Mouse (Mus musculus): ENCODE measurements at regions not wholly inside any gene's neighbourhood (a gene's known extent, or its start where the extent isn't known, plus 50 kb on each side); places are given as distances from the start of the nearest gene placed in this dataset.

DNA sequence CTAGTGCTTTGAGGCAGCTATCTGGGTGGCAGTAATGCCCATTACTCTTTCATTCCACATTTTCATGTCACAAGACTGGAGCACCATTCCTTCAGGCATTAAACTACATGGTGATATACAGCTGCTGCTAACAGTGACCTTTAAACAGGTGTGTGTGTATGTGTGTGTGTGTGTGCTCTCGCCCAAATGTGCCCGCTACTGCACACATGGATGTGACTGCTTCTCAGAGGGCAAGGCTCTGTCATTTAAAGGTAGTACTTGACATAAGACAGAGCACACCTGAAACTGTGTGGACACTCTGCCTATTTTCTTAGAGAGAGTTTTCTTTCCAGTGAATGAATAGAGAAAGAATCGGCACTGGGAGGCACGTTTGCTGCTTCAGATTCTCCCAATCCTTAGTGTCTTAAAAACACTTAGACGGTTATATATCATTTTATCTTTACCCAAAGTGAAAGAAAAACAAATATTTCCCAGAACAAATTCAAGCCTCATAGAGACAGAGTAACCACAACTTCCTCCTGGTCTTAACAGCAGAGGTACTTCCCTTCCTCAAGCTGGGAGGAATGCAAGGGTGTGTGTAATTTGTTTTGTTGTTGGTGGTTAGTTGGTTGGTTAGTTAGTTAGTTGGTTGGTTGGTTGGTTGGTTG lies 185.3 kb upstream of the Tusc1 start (continued):
- peak; percentile 49; the same call in 1 of the 2 replicates for TF ChIP-seq TBP (IDR thresholded peaks at IDR 0.05; ENCODE audit: low read depth, low read length)
- TF ChIP-seq GABPA (IDR thresholded peaks at IDR 0.05; ENCODE audit: low read depth, low read length) = no peak
- peak; percentile 62 for TF ChIP-seq SIN3A (IDR thresholded peaks at IDR 0.05; ENCODE audit: low read length)

GRCm38 (mm10) chr4:93518925-93519324 lies 183.6 kb upstream of the Tusc1 start:
- Histone ChIP-seq H3K4me3 (ENCODE audit: control insufficient read depth in 1 of 2, insufficient read depth in 1 of 2, low read depth in 2 of 2, low read length in 2 of 2) (no peak overlapping the region), H3K9me3 (replicated peaks; ENCODE audit: insufficient read depth, low read length) (no peaks in the 10 kb centered on the region), H3K27me3 (ENCODE audit: control insufficient read depth in 1 of 2, insufficient read depth in 2 of 2, low read length in 2 of 2) (no peaks in the 10 kb centered on the region), H3K27ac (ENCODE audit: control insufficient read depth, low read depth, low read length) (no peak overlapping the region), H3K36me3 (ENCODE audit: control insufficient read depth in 1 of 2, insufficient read depth in 2 of 2, low read length in 2 of 2) (peaks cover 0 to 32% of the 10 kb centered on the region in 2 experiments; a peak in 2 of 4 replicates), H3K79me2 (ENCODE audit: control insufficient read depth, insufficient read depth, low read length, poor library complexity) (no peaks in the 10 kb centered on the region), H3K9ac (ENCODE audit: control insufficient read depth, low read depth, low read length, poor library complexity, severe bottlenecking) (no peak overlapping the region), H3K4me1 (ENCODE audit: control insufficient read depth in 1 of 2, insufficient read depth in 2 of 2, low read length in 2 of 2) (peaks cover 8 to 17% of the 10 kb centered on the region in 2 experiments)
- no peak for TF ChIP-seq CHD2 (IDR thresholded peaks at IDR 0.05; ENCODE audit: low read length)
- no peak for TF ChIP-seq ETS1 (IDR thresholded peaks at IDR 0.05; ENCODE audit: low read depth, low read length)
- TF ChIP-seq USF2 (IDR thresholded peaks at IDR 0.05; ENCODE audit: borderline replicate concordance in 1 of 2, insufficient read depth in 1 of 2, low read depth in 1 of 2, low read length in 2 of 2) = no peak
- TF ChIP-seq MAX (IDR thresholded peaks at IDR 0.05; ENCODE audit: low read length) = no peak
- no peak for TF ChIP-seq POLR2A (IDR thresholded peaks at IDR 0.05; ENCODE audit: control insufficient read depth in 1 of 2, insufficient read depth in 1 of 2, low read depth in 1 of 2, low read length in 2 of 2, poor library complexity in 1 of 2)
- TF ChIP-seq NELFE (IDR thresholded peaks at IDR 0.05; ENCODE audit: low read depth, low read length) = no peak
- no peak for TF ChIP-seq TCF12 (IDR thresholded peaks at IDR 0.05; ENCODE audit: low read depth, low read length)
- TF ChIP-seq HCFC1 (IDR thresholded peaks at IDR 0.05; ENCODE audit: low read depth, low read length) = no peak
- no peak for TF ChIP-seq JUND (IDR thresholded peaks at IDR 0.05; ENCODE audit: low read depth, low read length)
- TF ChIP-seq E2F4 (IDR thresholded peaks at IDR 0.05; ENCODE audit: borderline replicate concordance, low read depth, low read length) = no peak
- no peak for TF ChIP-seq SMC3 (IDR thresholded peaks at IDR 0.05; ENCODE audit: low read depth, low read length)
- no peak for TF ChIP-seq BHLHE40 (IDR thresholded peaks at IDR 0.05; ENCODE audit: borderline replicate concordance, low read depth, low read length)
- no peak for TF ChIP-seq GATA1 (IDR thresholded peaks at IDR 0.05; ENCODE audit: low read depth, low read length)
- no peak for DNase-seq (ENCODE audit: low read depth, low spot score)

DNA sequence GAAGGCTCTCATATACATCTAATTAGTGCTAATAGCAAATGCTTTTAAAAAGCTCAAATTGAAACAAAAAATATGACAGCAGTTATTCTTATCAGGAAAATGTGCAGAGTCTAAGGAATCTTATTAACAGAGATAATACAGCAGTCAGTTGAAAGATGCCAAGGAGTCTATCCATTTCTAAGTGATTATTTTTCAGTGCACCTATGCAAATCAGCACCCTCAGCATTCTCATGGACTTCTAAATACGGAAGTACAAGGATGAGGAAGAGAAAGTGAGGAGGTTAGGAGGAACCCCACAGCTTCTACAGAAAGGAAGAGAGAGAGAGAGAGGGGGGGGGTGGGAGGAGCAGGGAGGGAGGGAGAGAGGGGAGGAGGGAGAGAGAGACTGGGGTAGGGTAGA lies 175.5 kb upstream of the Tusc1 start:
- no peak overlapping the region for H3K9ac ChIP-seq (ENCODE audit: control insufficient read depth, low read depth, low read length, poor library complexity, severe bottlenecking)
- H3K9me3 ChIP-seq (replicated peaks; ENCODE audit: insufficient read depth, low read length) = no peaks in the 10 kb centered on the region
- H3K27ac ChIP-seq (ENCODE audit: control insufficient read depth, low read depth, low read length) = no peak overlapping the region
- H3K36me3 ChIP-seq (ENCODE audit: control insufficient read depth in 1 of 2, insufficient read depth in 2 of 2, low read length in 2 of 2) = peaks cover 0 to 19% of the 10 kb centered on the region in 2 experiments; a peak in 2 of 4 replicates
- H3K27me3 ChIP-seq (ENCODE audit: control insufficient read depth in 1 of 2, insufficient read depth in 2 of 2, low read length in 2 of 2) = no peaks in the 10 kb centered on the region
- peaks cover 2 to 5% of the 10 kb centered on the region in 2 experiments for H3K4me1 ChIP-seq (ENCODE audit: control insufficient read depth in 1 of 2, insufficient read depth in 2 of 2, low read length in 2 of 2)
- no peak overlapping the region for H3K4me3 ChIP-seq (ENCODE audit: control insufficient read depth in 1 of 2, insufficient read depth in 1 of 2, low read depth in 2 of 2, low read length in 2 of 2)
- peak; percentile 71 for DNase-seq (ENCODE audit: low read depth, low spot score)
- H3K79me2 ChIP-seq (ENCODE audit: control insufficient read depth, insufficient read depth, low read length, poor library complexity) = no peaks in the 10 kb centered on the region
- TF ChIP-seq TCF12 (IDR thresholded peaks at IDR 0.05; ENCODE audit: low read depth, low read length) = peak; percentile 52; the same call in 1 of the 2 replicates
- TF ChIP-seq USF2 (IDR thresholded peaks at IDR 0.05; ENCODE audit: borderline replicate concordance in 1 of 2, insufficient read depth in 1 of 2, low read depth in 1 of 2, low read length in 2 of 2) = no peak
- no peak for TF ChIP-seq CHD1 (IDR thresholded peaks at IDR 0.05; ENCODE audit: low read depth, low read length)
- peak; percentile 64 for TF ChIP-seq ETS1 (IDR thresholded peaks at IDR 0.05; ENCODE audit: low read depth, low read length)
- no peak for TF ChIP-seq KAT2A (conservative IDR thresholded peaks at IDR 0.05; ENCODE audit: low read depth, low read length)
- peak; percentile 64 for TF ChIP-seq GATA1 (IDR thresholded peaks at IDR 0.05; ENCODE audit: low read depth, low read length)
- no peak for TF ChIP-seq SMC3 (IDR thresholded peaks at IDR 0.05; ENCODE audit: low read depth, low read length)
- no peak for TF ChIP-seq ZNF384 (IDR thresholded peaks at IDR 0.05; ENCODE audit: low read depth, low read length)
- no peak for TF ChIP-seq NELFE (IDR thresholded peaks at IDR 0.05; ENCODE audit: low read depth, low read length)
- TF ChIP-seq ELF1 (IDR thresholded peaks at IDR 0.05; ENCODE audit: low read depth, low read length) = peak; percentile 66; the same call in 1 of the 2 replicates
- peak; percentile 80; the same call in 1 of the 2 replicates for TF ChIP-seq MAZ (IDR thresholded peaks at IDR 0.05; ENCODE audit: low read depth, low read length)
- TF ChIP-seq MXI1 (IDR thresholded peaks at IDR 0.05; ENCODE audit: low read depth, low read length) = no peak
- no peak for TF ChIP-seq CTCF (IDR thresholded peaks at IDR 0.05 in 2 of 3, conservative IDR thresholded peaks at IDR 0.05 in 1 of 3; ENCODE audit: control insufficient read depth in 1 of 3, insufficient read depth in 1 of 3, low read depth in 2 of 3, low read length in 3 of 3, poor library complexity in 1 of 3, severe bottlenecking in 1 of 3)
- peak; percentile 34; the same call in 1 of the 2 replicates for TF ChIP-seq MYB (IDR thresholded peaks at IDR 0.05; ENCODE audit: low read depth, low read length)
- no peak for TF ChIP-seq BHLHE40 (IDR thresholded peaks at IDR 0.05; ENCODE audit: borderline replicate concordance, low read depth, low read length)
- peak; percentile 45; the same call in 1 of the 2 replicates for TF ChIP-seq MAFK (IDR thresholded peaks at IDR 0.05; ENCODE audit: borderline replicate concordance, low read depth, low read length)
- TF ChIP-seq MEF2A (IDR thresholded peaks at IDR 0.05; ENCODE audit: extremely low read depth, insufficient replicate concordance, low read depth, low read length, poor library complexity, severe bottlenecking) = no peak
- TF ChIP-seq CHD2 (IDR thresholded peaks at IDR 0.05; ENCODE audit: low read length) = no peak
- TF ChIP-seq ZC3H11A (IDR thresholded peaks at IDR 0.05; ENCODE audit: low read depth, low read length) = no peak
